Mouse (Mus musculus): ENCODE results near the gene Thap11.

- no peak for TF ChIP-seq POLR2A (IDR thresholded peaks at IDR 0.05; ENCODE audit: borderline replicate concordance, low read depth, low read length)
- no peak for TF ChIP-seq CTCF (IDR thresholded peaks at IDR 0.05; ENCODE audit: low read depth, low read length)
Measured at GRCm38 (mm10) chr8:105807766-105808165, 47.2 kb upstream of the Thap11 start.
